Mouse (Mus musculus): ENCODE results near the gene Braf.

DNA sequence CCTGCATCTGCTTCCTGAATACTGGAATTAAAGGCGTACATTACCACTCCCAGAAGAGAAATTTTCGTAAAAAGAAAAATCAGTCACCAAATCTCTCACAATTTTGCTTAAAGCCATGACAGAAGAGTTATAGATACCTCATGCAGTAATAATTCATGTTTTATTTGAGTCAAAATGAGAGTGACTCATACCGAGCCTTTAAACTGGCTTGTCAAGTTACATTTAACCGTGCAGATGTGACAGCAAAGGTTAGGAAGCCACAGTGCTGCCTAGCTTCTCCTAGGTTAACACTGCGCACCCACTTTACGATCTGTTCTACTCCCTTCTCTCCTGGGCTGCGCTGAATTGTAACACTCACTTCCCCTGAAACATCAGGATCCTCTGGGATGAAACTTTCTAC is 10.9 kb downstream of the Braf start:
- TF ChIP-seq CTCF (IDR thresholded peaks at IDR 0.05; ENCODE audit: low read depth): no peak
- TF ChIP-seq EP300 (IDR thresholded peaks at IDR 0.05; ENCODE audit: low read depth): no peak
